Mouse (Mus musculus) bone marrow, adult 2 months (tissue): ENCODE data around the gene Rexo2. TPM values are rescaled to one million over a fixed set of nuclear protein-coding genes. Genes with fewer than 3 reads are reported as not detected.

Experiments
- H3K27ac ChIP-seq: fragments of 200-500 bp; 2 replicates; pipeline ENCODE4 v1.5.1; 2012; ENCODE audit warnings: low read depth, mild to moderate bottlenecking, control low read depth, inconsistent platforms, low read length; ENCODE audit not compliant: control insufficient read depth, poor library complexity, insufficient read depth
- H3K4me1 ChIP-seq: fragments of 200-500 bp; 2 replicates; pipeline ENCODE4 v1.6.1; 2011; ENCODE audit warnings: low read length; ENCODE audit not compliant: control insufficient read depth, insufficient read depth
- H3K4me3 ChIP-seq: fragments of 200-500 bp; replicated peaks from 2 replicates; pipeline ENCODE3; 2011; ENCODE audit warnings: mild to moderate bottlenecking, low read depth, low read length, control low read depth; ENCODE audit not compliant: control insufficient read depth
- CTCF ChIP-seq: fragments of 200-500 bp; IDR thresholded peaks from 2 replicates; pipeline ENCODE4 v1.5.1; 2011; ENCODE audit warnings: low read length, control low read depth; ENCODE audit not compliant: control insufficient read depth, insufficient read depth
- POLR2A ChIP-seq: fragments of 200-500 bp; IDR thresholded peaks from 2 replicates; pipeline ENCODE4 v1.6.1; 2011; ENCODE audit warnings: low read depth, mild to moderate bottlenecking, control low read depth, low read length, borderline replicate concordance; ENCODE audit not compliant: control insufficient read depth
- WGBS: fragments of 180-500 bp; shearing (Covaris S2); methylation state at CpG from one replicate; pipeline ENCODE4 v1.1.7; 2018; 5-methylcytosine and 5-hydroxymethylcytosine counted together
- polyA plus RNA-seq: library from polyadenylated mRNA; stranded (reverse); fragments of >200 nt; gene quantifications from 2 replicates; pipeline ENCODE4 v1.2.4, GENCODE M21; 2011; ENCODE audit warnings: low replicate concordance; ENCODE audit not compliant: missing spikeins, insufficient read depth, insufficient read length

Rexo2 gene
- polyA plus RNA-seq, 1 experiment: 68.4 TPM

DNA sequence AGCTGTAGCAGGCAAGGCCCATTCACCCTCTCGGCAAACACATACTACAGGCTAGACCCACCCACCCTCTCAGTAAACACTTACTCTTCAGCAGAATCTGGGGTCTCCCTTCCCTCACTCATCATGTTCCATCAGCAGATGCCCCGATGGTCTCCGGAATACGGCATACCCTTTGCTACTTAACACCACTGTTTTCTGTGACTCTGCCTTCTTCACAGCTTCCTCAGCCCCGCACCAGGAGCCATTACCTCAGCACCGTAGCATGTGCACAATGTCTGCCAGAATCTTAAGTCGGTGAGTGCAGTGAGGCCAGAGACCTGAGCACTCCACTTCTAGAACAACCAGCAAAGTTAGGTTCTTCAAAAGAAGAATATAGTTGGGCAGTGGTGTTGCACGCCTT lies 19.7 kb downstream of the Rexo2 start:
- whole genome bisulfite sequencing: 90% methylated on average over 8 of the region's 8 CpGs
- Histone ChIP-seq H3K4me1 (no peaks in the 10 kb centered on the region; the same call in 1 of the 2 replicates), H3K27ac (no peak overlapping the region), H3K4me3 (no peak overlapping the region)
- TF ChIP-seq CTCF (no peak), POLR2A (no peak)

GRCm38 (mm10) chr9:48459391-48459790 lies 21.0 kb downstream of the Rexo2 start:
- H3K27ac ChIP-seq: no peak overlapping the region
- no peak overlapping the region for H3K4me3 ChIP-seq
- TF ChIP-seq POLR2A: no peak
- no peak for TF ChIP-seq CTCF
- 87% methylated on average over 5 of the region's 5 CpGs for WGBS
- no peaks in the 10 kb centered on the region; the same call in 1 of the 2 replicates for H3K4me1 ChIP-seq

DNA sequence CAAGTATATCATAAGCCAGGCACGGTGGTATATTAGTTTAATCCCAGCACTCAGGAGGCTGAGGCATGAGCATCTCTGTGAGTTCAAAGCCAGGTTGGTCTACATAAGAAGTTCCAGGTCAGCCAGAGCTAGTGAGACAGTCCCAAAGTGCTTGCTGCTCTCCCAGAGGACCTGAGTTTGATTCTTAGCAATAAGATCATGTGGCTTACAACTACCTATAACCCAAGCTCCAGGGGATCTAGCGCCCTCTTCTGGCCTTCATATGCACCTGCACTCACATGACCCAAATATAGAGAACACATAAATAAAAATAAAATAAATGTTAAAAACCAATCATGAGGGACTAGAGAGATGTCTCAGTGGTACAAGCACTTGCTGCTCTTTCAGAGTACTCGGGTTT lies 21.5 kb downstream of the Rexo2 start:
- H3K4me1 ChIP-seq: no peaks in the 10 kb centered on the region; the same call in 1 of the 2 replicates
- no peak overlapping the region for H3K4me3 ChIP-seq
- no peak overlapping the region for H3K27ac ChIP-seq
- TF ChIP-seq POLR2A (no peak), CTCF (peak; percentile 51)
- 70% methylated on average over 3 of the region's 3 CpGs for WGBS

GRCm38 (mm10) chr9:48455961-48456360 lies 24.5 kb downstream of the Rexo2 start:
- H3K4me3 ChIP-seq: no peak overlapping the region
- no peaks in the 10 kb centered on the region; the same call in 1 of the 2 replicates for H3K4me1 ChIP-seq
- WGBS: 81% methylated on average over 3 of the region's 3 CpGs
- TF ChIP-seq POLR2A (no peak), CTCF (no peak)
- H3K27ac ChIP-seq: no peak overlapping the region

GRCm38 (mm10) chr9:48450066-48450465 lies 30.4 kb downstream of the Rexo2 start:
- WGBS: 86% methylated on average over 17 of the region's 17 CpGs
- Histone ChIP-seq H3K27ac (no peak overlapping the region), H3K4me1 (peaks cover 2% of the 10 kb centered on the region), H3K4me3 (no peak overlapping the region)
- TF ChIP-seq CTCF (no peak), POLR2A (no peak)

DNA sequence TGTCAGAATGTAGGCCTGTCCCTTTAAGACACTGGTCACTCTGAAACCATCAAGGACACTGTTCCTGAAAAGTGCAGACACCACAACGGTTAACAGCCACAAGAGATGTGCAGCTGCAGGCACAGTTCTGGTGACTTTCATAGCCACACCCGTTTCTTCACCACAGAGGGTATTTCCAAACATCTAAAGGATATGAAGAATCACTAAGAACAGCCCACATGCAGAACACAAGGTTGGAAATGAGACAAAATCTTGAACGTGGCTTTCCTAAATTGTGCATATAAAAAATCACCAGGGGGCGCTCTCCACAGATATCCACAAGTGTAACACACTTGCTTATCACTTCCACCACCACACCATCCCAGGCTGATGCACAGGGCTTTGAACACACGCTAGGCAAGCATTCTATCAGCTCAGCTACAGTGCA lies 32.6 kb downstream of the Rexo2 start:
- 9% methylated on average over 5 of the region's 5 CpGs for WGBS
- no peak overlapping the region for H3K4me3 ChIP-seq
- TF ChIP-seq POLR2A (no peak), CTCF (peak; percentile 42; the same call in 1 of the 2 replicates)
- peaks cover 3% of the 10 kb centered on the region for H3K4me1 ChIP-seq
- no peak overlapping the region for H3K27ac ChIP-seq

DNA sequence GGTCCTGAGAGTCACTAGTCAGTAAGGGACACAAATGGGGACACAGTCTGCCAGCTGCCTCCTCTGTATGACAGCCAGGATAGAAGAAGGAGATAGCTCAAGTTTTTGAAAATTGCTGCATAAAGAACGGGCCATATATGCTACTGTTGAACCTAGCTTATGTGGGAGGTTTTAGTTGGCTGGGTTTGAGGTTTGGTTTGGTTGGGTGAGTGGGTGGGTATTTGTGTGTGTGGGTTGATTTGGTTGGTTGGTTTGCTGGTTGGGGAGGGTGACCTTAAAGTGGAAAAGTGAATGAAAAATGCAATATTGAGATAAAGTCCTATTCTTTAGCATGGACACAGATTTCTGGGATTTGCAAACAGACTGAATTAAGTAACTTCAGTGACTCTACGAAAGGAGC lies 35.6 kb downstream of the Rexo2 start:
- TF ChIP-seq CTCF (no peak), POLR2A (no peak)
- H3K4me3 ChIP-seq: no peak overlapping the region
- no peak overlapping the region for H3K27ac ChIP-seq
- WGBS: 66% methylated on average over 2 of the region's 2 CpGs
- H3K4me1 ChIP-seq: peaks cover 5% of the 10 kb centered on the region

- TF ChIP-seq POLR2A: no peak
- TF ChIP-seq CTCF: no peak
- no peak overlapping the region for H3K4me3 ChIP-seq
- H3K27ac ChIP-seq: no peak overlapping the region
- 5% methylated on average over 1 of the region's 1 CpGs for WGBS
- peaks cover 5% of the 10 kb centered on the region for H3K4me1 ChIP-seq
These were observed 36.5 kb downstream of the Rexo2 start for GRCm38 (mm10) chr9:48443873-48444272.

DNA sequence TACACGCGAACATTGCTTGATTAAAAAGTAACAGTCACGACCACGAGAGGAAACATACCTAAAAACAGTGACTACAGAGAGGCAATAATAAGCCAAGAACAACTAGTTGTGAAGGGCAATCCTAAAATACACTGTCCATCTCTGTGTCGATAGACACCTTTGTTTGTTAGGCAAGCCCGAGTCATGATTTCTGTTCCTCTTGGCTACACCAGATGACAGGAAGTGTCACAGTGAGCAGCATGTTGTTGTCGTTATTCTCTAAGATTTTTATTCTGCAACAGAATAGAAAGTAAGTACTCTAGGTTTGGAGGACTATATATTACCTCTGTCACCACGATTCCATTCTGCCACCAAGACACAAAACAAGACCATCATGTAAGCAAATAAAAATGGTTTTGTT lies 48.0 kb downstream of the Rexo2 start:
- Histone ChIP-seq H3K4me3 (no peak overlapping the region), H3K4me1 (peaks cover 1% of the 10 kb centered on the region; the same call in 1 of the 2 replicates), H3K27ac (no peak overlapping the region)
- WGBS: 10% methylated on average over 8 of the region's 8 CpGs
- no peak for TF ChIP-seq POLR2A
- no peak for TF ChIP-seq CTCF
